Mouse (Mus musculus) heart, postnatal 14 days (tissue): ENCODE measurements around the gene 1600014C10Rik. TPM values are rescaled to one million over a fixed set of nuclear protein-coding genes. Genes with fewer than 3 reads are reported as not detected.

Experiments
- DNase-seq, 2 experiments: peaks; one replicate each; pipeline ENCODE4 v3.0.0; 2021 to 2022
- intact Hi-C: fragments of 180-260 bp; cut with DNase I; formaldehyde crosslinking; loops from one replicate; pipeline ENCODE4 v1.15.1; 2025
- long read RNA-seq, 2 experiments: library from polyadenylated mRNA; stranded (forward); transcript quantifications; one replicate each; pipeline ENCODE4 v2.0.0; 2021
- total RNA-seq, 2 experiments: library from RNA; stranded (reverse); gene quantifications; 2 replicates each; pipeline ENCODE4 v1.2.3; 2021

The 1600014C10Rik gene
- 10 to 100 TPM; 26.0 to 27.3 TPM for total RNA-seq
- long read RNA-seq, experiment 1, transcript 1600014C10Rik-205 (3 exons, 3,283 nt) = major isoform, 47 of 70 reads
- long read RNA-seq, experiment 1, transcript 1600014C10Rik-204 (3 exons, 3,341 nt) = minor isoform, 14 of 70 reads
- long read RNA-seq, experiment 1, partial matches to known transcripts = 0 of 70 reads
- long read RNA-seq, experiment 1, other reads (novel, unspliced or antisense) = 6 of 70 reads
- long read RNA-seq, experiment 2, transcript 1600014C10Rik-205 (3 exons, 3,283 nt) = major isoform, 33 of 50 reads
- long read RNA-seq, experiment 2, transcript 1600014C10Rik-204 (3 exons, 3,341 nt) = minor isoform, 8 of 50 reads
- long read RNA-seq, experiment 2, partial matches to known transcripts = 1 of 50 reads
- long read RNA-seq, experiment 2, other reads (novel, unspliced or antisense) = 6 of 50 reads

DNA sequence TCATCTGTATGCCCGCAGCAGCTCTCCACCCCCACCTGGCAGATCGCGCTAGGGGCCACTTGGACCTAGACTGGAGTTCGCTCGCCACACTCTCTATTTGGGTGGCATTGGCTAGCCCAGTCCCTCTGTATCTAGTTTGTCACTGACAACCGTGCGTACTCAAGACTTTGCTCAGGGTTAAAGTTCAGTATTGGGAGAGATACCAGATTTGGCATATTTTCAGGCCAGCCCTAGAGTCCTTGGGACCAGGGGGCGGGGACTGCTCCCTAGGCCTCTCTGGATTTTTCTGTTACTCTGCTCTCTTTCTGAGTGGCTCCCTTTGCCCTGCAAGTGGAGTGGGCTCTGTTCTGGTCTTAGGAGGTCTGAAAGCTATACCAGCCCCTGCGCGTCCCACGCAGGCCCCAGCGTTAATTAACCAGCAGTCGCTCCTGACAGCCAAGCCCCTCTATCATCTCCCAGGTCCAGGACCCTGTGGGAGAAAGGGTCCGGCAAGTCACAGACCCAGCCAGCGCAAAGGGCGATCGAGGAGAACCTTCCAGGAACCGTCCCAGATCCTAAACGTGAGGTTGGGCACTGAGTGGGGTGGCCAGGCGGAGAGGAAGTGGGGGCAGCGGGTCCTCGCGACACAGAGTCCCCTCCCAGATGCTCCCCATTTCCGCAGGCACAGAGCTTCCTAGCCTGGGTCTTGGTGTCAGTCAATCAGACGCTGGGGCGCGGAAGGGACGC lies at the start of gene 1600014C10Rik:
Gene 1600014C10Rik, plus strand, starts transcription at position 256 of the 726 bp plus-strand sequence.
- peak in 1 of 2 experiments; percentile 53 for DNase-seq
- intact Hi-C loops = loop anchor here (1.0 to 2.0 kb wide), 2 partner anchors 18 to 84 kb away; no protein-coding TSS in a partner anchor

DNA sequence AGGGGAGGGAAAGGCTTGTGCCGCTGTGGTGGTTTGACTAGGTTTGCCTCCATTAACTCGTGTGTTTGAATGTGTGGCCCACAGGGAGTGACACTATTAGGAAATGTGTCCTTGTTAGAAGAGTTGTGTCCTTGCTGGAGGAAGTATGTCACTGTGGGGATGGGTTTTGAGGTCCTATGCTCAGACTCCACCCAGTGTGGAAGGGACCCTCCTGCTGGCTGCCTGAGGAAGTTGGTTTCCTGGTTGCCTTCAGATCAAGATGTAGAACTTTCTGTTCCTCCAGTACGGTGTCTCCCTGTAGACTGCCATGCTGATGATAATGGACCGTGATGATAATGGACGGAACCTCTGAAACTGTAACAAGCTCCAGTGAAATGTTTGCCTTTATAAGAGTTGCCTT lies 48.5 kb upstream of the 1600014C10Rik start:
- no peak for DNase-seq
- intact Hi-C loops = loop anchor here (10.0 kb wide), 1 partner anchor 760 kb away; no protein-coding TSS in a partner anchor

DNA sequence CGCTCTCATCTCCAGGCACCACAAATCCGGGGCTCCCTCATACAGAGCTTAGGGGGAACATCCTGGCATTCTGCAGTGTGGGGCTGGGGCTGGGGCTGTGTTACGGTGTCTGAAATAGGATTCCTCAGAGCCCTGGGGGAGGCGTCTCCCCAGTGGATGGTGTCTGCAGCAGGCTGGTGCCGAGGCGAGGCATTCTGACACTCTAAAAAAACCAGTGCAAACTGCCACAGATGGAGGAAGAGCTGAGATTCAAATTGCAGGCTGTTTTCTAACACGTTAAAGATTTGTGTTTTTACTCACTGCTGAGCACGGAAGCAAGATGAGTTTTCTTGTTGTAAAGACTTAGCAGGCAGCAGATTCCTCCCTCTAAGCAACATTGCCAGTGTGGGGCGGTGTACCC lies 42.7 kb upstream of the 1600014C10Rik start:
- DNase-seq = no peak
- intact Hi-C loops = no loop called here

DNA sequence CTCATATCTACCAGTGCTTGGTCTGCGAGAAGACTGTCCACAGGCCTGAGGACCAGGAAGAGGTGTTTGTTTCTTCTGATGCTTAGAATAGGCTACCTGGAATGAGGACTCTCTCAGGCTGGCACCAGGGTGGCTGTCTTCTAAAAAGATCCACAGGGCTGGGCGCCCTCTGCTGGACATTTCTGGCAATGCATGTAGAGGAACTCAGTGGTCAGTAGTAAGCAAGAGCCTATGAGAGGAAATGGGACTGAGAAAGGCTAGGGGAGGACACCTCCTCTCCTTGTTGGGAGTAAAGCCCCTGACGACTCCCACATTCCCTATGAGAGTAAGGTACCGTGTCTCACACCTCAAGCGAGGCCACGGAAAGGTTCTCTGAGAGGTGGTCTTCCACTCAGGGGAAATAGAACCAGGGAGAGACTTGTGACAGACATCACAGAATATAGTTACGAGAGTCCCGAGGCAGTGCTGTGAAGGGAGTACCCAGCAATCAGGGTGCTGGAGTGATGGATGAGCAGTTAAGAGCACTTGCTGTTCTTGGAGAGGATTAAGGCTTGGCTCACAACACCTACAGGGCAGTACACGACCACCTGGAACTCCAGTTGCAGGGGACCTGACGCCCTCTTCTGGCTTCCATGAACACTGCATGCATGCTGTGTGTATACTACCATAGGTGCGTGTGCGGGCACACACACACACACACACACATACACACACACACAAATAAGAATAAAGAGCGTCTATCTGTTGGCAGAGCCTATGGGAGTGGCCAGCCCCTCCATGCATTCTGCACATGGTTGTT lies 41.1 kb upstream of the 1600014C10Rik start:
- intact Hi-C loops = loop anchor here (1.0 kb wide), 1 partner anchor 81 kb away; no protein-coding TSS in a partner anchor
- DNase-seq = peak; percentile 83 to 90

DNA sequence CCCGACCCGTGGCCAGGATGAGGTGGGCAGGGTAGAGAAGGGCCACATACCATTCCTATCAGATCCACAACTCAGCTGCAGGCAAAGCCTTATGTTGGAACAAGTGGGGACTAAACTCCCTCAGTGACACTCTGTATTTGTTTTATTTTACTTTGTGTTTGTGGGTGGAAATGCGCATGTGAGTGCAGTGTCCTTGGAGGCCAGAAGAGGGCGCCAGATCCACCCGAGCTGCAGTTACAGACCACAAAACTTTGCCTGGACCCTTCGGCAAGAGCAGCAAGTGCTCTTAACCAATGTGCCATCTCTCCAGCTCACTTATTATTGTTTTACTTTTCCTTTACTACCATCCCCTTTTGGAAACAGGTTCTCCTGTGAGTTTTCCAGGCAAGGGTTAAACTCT lies 35.5 kb upstream of the 1600014C10Rik start:
- no peak for DNase-seq
- intact Hi-C loops = no loop called here

DNA sequence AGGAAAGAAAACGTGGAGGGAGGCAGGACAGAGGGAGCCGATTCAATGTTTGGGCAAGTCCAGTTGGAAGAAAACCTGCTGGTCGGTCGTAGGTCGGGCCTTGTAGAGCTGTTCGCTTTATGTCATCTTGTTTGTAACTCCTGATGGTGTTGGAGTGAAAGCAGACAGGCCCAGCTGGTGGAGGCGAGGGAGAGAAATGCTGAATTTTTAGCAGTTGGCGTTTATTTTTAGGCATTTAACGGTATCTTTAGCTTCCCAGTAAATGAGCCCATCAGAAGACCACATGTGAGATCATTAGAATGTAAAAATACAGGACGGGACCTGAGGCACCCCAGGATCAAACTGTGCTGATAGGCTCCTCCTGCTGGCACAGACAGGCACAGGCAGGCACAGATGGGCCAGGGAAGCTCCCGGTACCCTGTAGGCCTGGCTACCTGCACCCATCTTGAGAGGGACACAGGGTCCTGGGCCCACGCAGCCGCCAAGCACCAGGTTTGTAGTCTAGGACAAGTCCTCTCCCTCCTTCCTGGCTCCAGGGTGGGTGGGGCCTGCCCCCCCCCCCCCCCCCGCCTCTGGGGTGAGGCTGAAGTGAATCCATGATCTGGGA lies 31.2 kb upstream of the 1600014C10Rik start:
- no peak for DNase-seq
- intact Hi-C loops = no loop called here

DNA sequence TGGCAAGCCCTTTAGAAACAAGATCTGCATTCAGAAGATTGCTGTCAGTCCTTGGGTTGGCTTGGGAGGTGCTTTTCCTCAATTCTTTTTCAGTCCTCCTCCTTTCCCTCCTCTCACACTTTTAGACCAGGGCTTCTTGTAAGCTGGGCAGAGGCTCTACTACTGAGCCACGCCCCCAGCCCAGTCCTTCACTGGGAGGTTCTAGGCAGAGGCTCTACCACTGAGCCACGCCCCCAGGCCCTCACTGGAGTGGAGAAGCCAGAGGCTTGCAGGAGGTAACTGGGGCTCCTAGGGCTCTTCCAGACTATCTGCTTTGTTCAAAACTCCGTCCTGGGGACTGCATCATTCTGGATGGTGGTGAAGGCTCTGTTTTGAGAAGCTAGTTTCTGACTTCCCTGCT lies 30.4 kb upstream of the 1600014C10Rik start:
- DNase-seq = no peak
- intact Hi-C loops = no loop called here

DNA sequence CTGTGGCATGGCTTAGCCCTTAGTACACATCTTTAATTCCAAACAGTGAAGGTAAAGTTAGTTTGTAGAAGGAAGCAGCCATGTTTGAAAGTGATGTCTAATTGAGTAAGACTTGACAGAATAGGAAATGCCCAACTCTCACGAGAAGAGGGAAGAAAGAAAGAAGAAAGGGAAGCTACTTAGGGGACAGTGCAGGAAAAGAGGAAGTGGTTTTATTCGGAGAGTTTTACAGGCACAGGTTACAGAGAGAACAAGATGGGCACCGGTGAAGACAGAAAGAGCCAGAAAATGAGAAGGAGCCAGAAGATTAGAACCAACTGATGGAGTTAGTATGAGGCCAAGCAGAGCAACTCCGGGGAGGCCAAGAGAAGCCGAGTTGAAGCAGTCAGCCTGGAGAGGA lies 27.2 kb upstream of the 1600014C10Rik start:
- no peak for DNase-seq
- intact Hi-C loops = no loop called here

DNA sequence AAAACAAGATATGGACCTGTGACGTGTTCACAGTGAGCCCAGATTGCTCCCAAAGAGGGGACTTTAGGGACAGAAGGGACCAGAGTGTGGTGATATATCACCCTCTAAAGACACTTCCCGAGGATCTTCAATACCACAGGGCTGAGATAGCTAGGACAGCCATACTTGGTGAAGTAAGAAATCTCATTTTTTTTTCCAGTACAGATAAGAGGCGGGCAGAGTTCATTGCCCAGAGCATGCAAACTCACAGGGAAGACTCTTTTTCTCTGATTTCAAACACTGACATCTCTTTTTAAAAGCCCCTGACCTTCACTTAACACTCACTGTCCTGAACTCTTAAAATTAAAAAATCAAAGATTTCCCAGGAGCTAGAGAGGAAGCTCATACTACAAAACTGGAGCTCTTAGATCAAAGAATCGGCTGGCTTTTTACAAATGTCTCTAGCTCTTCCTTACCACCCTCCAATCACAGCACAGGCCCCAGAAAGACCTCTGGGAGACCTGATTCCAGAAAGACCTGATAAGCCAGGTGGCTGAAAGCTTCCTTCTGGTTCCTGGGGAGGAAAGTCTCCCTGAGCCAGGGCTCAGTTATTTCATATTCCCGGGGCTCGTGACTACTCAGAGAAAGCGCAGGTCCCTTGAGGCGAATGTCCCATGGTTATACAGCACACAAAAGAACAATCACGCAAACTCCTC lies 24.1 kb upstream of the 1600014C10Rik start:
- intact Hi-C loops = no loop called here
- DNase-seq = no peak

DNA sequence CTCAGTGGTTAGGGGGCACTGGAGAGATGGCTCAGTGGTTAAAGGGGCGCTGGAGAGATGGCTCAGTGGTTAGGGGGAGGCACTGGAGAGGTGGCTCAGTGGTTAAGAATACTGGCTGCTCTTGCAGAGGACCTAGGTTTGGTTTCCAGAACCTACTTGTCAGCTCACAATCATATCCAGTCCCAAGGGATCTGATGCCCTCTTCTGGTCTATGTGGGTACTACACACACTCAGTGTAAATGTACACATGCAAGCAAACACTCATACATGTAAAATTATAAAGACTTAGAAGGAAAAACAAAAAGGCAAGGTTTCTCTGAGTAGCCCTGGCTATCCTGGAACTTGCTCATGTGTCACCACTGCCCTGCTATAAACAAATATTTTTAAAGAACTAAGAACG lies 21.6 kb upstream of the 1600014C10Rik start:
- no peak for DNase-seq
- intact Hi-C loops = no loop called here

DNA sequence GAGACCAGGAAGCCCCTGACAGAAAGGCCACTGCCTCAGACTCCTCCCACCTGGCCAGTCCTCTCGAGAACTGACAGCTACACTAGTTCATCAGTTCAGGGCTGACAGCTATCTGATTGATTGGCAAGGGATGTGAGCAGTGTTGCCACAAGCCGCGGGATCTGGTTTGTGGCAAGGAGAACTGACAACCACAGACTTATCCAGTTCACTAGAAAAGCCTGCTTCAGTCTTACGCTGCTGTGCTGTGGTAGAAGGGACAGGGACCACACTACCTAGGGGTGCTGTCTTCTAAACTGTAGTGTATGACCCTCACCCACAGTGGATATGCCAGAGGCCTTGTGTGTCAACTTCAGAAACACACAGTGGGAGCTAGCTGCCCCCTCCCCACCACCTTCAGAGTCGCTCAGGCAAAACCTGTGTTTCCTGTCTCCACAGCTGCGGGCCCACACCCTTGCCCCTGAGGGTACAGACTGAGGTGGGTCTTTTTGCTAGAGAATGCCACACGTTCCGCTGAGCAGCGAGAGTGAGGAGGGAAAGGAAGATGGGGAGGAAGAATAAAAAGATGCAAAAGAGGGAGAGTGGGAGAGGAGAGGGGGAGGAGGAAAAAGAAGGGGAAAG lies 19.5 kb upstream of the 1600014C10Rik start:
- intact Hi-C loops = no loop called here
- no peak for DNase-seq

DNA sequence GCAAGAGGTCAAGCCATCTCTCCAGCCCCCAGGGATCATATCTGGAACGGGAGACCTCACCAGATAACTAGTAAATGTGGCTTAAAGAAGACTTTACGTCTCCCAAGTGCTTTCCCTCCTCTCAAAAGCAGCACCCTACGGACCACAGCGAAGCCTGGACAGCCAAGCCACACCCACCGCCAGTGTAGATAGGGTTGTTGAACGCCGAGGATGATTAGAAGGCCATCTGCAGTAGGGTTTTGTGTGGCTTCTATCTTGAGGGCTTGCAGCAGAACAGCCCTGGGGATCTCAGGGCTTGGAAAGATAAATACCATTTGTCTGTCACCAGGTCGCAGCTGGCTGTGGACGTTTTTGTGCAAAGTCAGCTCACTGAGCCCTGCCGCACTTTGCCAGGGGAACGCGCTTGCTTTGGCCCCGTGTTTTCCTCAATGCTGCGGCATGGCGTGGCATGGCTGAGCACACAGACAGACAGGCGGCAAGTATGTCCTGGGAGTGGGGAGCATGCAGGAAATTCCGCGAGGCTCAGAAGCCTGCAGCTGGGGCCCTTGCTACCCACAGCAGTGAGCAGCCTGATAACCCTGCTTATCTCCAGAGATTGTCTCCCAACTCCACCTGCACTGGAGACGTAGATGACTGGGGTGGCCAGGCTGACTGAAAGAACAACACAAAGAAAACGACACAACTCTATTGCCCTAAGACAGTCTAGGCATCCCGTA lies 15.9 kb upstream of the 1600014C10Rik start:
- intact Hi-C loops = no loop called here
- DNase-seq = peak in 1 of 2 experiments; percentile 16

DNA sequence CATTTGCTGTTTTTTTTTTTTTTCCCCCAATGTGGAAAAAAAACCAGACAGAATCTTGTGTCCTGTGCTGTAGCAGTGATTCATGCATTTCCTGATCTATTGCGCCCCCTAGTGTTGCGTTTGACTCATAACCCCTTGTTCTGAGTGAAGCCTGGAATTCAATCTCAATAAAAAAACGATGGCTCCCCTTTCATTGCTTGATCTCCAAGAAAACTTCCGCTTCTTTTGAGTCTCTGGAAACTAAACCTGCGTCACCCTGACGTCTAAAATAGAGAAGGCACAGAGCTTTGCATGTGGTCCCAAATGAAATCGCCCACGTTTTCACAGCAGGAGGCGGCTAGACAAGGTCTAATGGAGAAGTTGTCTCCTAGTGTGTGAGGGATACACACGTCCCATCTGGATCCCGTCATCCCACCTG lies 15.3 kb upstream of the 1600014C10Rik start:
- intact Hi-C loops = no loop called here
- peak; percentile 22 to 62 for DNase-seq

DNA sequence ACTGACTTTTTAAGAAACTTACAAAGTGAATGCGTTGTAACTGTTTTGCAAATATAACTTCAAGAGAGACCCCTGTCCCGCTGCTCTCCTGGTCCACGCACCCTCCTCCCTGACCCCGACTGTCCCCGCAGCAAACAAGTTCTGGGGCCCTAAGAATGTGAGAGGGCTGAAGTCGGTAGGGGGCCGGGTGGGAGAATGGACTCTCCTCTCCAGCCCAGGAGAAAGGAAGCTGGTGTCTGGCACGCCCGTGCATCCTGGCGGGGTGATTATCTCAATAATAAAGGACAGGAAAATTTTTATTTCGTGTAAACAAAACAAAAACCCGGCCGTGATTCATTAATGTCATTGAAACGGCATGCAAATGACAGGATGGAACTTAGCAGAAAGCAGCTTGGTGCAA lies 9.1 kb upstream of the 1600014C10Rik start:
- intact Hi-C loops = no loop called here
- no peak for DNase-seq

DNA sequence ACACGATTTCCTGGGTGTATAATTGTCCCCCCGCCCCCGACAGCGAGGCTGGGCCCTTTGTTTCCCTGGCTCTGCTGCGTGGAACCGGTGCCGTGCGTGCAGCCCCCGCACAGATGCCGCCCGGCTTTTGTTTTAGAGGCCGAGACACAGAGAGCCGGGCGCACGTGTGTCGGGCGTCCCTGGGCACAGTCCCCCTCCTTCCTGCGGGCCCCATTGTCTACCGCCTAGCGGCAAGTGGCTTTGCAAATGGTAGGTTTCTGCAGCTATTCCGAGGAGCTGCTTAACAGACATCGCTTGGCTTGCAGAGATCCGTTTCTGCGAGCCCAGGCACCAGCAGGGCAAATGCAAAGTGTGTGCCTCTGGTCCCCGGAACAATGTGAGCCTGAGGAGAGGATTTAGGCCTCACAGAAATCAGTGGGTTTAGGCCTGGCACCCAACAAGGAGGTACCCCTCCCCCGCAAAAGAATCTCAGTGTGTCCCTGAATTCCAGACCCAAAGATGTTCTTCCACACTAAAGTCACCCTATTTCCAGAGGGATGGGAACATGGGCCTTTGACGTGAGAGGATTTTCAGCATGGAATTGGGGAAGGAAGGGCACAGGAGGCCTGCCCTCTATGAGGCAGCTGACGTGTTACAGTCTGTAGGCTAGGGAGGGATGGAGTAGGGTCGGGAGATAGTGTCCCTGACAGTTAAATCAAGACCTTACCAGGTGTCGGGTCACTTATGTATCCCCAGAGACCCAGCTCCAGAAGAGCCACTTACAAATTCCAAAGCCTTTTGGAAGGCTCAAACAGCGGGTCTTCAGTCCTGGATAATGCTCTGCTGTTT lies 8.5 kb upstream of the 1600014C10Rik start:
- intact Hi-C loops = no loop called here

DNA sequence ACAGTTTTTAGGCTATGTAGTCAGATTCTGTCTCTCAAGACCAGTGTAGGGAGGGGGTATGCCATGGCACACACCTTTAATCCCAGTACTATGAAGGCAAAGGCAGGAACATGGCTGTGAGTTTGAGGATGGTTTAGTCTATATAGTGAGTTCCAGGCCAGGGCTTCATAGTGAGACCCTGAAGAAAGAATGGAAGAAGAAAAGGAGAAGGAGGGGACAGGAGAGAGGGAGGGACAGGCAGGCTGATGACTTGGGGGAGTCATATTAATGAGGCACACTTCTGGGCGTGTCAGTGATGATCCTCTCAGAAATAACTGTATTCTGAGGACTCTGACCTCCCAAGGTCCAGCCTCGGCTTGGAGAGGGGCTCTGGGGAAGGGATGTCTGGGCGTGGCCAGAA lies 7.0 kb upstream of the 1600014C10Rik start:
- DNase-seq = no peak
- intact Hi-C loops = no loop called here

More for the DNA sequence above, 8.5 kb upstream of the 1600014C10Rik start:
- DNase-seq = peak in 1 of 2 experiments; percentile 31

DNA sequence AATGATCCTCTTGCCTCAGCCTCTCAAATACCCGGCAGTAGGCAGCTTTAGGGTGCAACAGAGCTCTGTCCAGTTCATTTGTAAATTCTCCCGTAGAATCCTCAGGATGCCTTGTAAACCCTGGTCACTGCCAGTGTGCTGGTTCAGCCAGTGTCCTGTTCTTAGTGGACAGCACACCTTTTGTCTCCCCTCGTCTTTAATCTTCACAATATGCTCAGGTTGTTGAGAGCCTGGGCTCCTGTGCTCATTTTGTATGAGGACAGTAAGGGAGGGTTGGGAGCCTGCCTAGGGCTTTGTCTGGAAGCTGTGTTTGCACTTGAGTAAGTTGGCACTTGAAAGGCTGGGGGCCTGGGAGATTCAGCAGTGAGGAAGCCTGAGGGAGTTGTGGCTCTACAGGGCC lies 3.1 kb upstream of the 1600014C10Rik start:
- no peak for DNase-seq
- intact Hi-C loops = no loop called here

DNA sequence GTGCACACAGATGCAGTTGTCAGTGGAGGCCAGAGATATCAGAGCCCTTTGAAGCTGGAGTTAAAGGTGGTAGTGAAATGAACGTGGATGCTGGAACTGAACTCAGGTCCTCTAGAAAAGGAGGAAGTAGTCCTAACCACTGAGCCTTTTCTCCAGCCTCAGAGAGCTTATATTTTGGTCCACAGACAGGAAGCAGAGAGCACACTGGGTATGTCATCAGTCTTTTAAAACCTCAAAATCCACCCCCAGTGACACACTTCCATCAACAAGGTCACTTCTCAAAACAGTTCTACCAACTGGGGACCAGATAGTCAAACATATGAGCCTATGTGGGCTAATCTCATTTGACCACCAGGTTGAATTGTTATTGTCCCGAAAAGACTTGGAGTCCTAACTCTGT lies 1.7 kb upstream of the 1600014C10Rik start:
- no peak for DNase-seq
- intact Hi-C loops = no loop called here
